Mouse (Mus musculus) neural tube, embryonic 14.5 days (tissue): ENCODE data around the gene Fev. TPM values are rescaled to one million over a fixed set of nuclear protein-coding genes. Genes with fewer than 3 reads are reported as not detected.

ENCODE experiments used
- ATAC-seq: fragments of 200-750 bp; cut with Nextera tagmentation; 2 replicates; pipeline ENCODE4 v1.8.0; 2017; ENCODE audit warnings: low read depth, mild to moderate bottlenecking, moderate TSS enrichment, moderate library complexity
- H3K27ac ChIP-seq: fragments of 300-500 bp; sonication (generic); 2 replicates; pipeline ENCODE4 v1.5.1; 2014; ENCODE audit warnings: low read depth, mild to moderate bottlenecking, control low read depth, low read length, moderate library complexity, mixed read lengths
- H3K27me3 ChIP-seq: fragments of 300-500 bp; sonication (generic); 2 replicates; pipeline ENCODE4 v1.6.1; 2014; ENCODE audit warnings: low read length; ENCODE audit not compliant: control insufficient read depth, insufficient read depth
- H3K36me3 ChIP-seq: fragments of 300-500 bp; sonication (generic); 2 replicates; pipeline ENCODE4 v1.6.1; 2014; ENCODE audit warnings: low read length, mixed read lengths; ENCODE audit not compliant: control insufficient read depth, insufficient read depth
- H3K4me1 ChIP-seq: fragments of 300-500 bp; sonication (generic); 2 replicates; pipeline ENCODE4 v1.6.1; 2014; ENCODE audit warnings: low read length; ENCODE audit not compliant: control insufficient read depth, insufficient read depth
- H3K4me2 ChIP-seq: fragments of 300-500 bp; sonication (generic); 2 replicates; pipeline ENCODE4 v1.6.1; 2014; ENCODE audit warnings: mild to moderate bottlenecking, low read depth, low read length, control low read depth
- H3K4me3 ChIP-seq: fragments of 300-500 bp; sonication (generic); 2 replicates; pipeline ENCODE4 v1.5.1; 2014; ENCODE audit warnings: low read depth, low read length, control low read depth, mixed read lengths
- H3K9ac ChIP-seq: fragments of 300-500 bp; sonication (generic); replicated peaks from 2 replicates; pipeline ENCODE4 v1.6.1; 2014; ENCODE audit warnings: low read depth, mild to moderate bottlenecking, control low read depth, low read length, mixed read lengths
- H3K9me3 ChIP-seq: fragments of 300-500 bp; sonication (generic); 2 replicates; pipeline ENCODE4 v1.6.1; 2016; ENCODE audit warnings: low read length; ENCODE audit not compliant: control insufficient read depth
- WGBS: fragments of 180-500 bp; shearing (Covaris S2); extraction: QIAGEN DNeasy Blood & Tissue Kit; methylation state at CpG from one replicate; pipeline ENCODE4 v1.1.7; 2014; 5-methylcytosine and 5-hydroxymethylcytosine counted together
- polyA plus RNA-seq: library from polyadenylated mRNA; unstranded; fragments of >200 nt; fragmentation: Nextera tagmentation; extraction: Ambion mirVana; gene quantifications from 2 replicates; pipeline ENCODE4 v1.2.1, GENCODE M21; 2014

The Fev gene
- polyA plus RNA-seq, 1 experiment from 2014 or later: not detected

DNA sequence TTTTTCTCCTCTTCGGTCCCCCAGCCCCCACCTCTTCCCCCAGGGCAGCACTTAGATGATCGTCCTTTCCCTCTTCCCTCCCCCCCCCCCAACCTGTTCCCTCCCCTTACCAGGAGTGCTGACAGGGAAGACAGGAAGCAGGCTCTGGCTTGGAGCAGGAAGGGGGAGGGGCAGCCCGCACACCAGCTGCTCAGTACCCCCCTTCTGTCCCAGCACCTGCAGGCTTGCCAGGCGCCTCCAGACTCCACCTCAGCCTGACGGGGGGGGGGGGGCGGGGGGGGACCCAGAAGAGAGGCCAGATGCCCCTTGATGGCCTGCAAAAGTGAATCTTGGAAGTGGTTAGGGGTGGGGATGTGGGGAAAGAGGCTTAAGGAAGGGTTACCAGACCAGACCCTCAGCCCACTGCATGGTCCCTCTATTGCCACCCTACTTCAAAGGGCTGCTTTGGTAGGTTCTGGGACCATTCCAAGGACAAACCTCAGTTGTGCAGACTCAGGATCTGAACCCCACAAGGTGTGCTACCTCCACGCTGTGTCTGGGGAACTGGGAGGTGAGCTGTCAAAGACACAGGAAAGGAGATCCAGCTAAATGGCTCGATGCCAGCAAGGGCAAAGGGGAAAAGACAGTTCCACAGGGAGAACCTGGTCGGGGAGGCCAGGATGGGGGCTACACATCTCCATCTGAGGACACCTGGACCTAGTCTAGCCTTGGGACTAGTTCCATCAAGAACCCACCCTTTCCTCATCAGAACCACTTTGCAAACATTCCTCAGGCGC is 13.6 kb upstream of the Fev start:
- 14% methylated on average over 7 of the region's 10 CpGs for WGBS
- Histone ChIP-seq H3K4me3 (no peak overlapping the region), H3K9ac (no peak overlapping the region), H3K9me3 (no peaks in the 10 kb centered on the region), H3K27me3 (peaks cover 44% of the 10 kb centered on the region), H3K4me1 (0 out of 2 replicates have a peak, but pooled peaks cover 6% of the 10 kb centered on the region), H3K4me2 (no peak overlapping the region), H3K27ac (no peak overlapping the region), H3K36me3 (no peaks in the 10 kb centered on the region)
- ATAC-seq: no peak

DNA sequence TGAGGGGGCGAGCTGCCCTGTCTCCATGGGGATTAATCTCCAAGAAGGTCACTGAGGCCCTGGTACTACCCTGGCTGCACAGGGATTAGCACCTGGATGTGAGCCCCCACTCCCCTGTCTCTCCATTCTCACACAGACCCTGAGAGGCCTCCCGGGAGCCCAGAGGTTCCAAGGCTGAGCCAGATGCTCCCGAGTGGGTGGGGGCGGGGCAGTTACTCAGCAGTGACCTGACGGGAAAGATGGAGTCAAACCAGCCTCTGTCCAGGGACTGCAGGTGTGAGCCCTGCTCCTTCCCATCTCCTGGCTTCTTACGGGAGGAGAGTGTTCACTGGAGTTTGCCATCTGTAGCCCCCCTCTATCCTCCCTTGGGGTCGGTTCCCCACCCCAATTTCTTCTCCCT is 12.8 kb upstream of the Fev start:
- WGBS: 6% methylated on average over 7 of the region's 7 CpGs
- H3K27ac ChIP-seq: no peak overlapping the region
- H3K4me3 ChIP-seq: no peak overlapping the region

GRCm38 (mm10) chr1:74894966-74895365 is 9.7 kb upstream of the Fev start:
- Histone ChIP-seq H3K4me1 (peaks cover 6% of the 10 kb centered on the region; the same call in 1 of the 2 replicates), H3K4me2 (no peak overlapping the region), H3K4me3 (no peak overlapping the region), H3K9ac (no peak overlapping the region), H3K27me3 (peaks cover 60% of the 10 kb centered on the region), H3K9me3 (no peaks in the 10 kb centered on the region), H3K27ac (no peak overlapping the region), H3K36me3 (no peaks in the 10 kb centered on the region)
- WGBS: 24% methylated on average over 4 of the region's 4 CpGs
- ATAC-seq: 0 out of 2 replicates have a peak, but pooled peaks have one; percentile 35

More for the DNA sequence above, 12.8 kb upstream of the Fev start:
- Histone ChIP-seq H3K9me3 (no peaks in the 10 kb centered on the region), H3K36me3 (no peaks in the 10 kb centered on the region), H3K4me1 (0 out of 2 replicates have a peak, but pooled peaks cover 6% of the 10 kb centered on the region), H3K9ac (no peak overlapping the region), H3K4me2 (no peak overlapping the region), H3K27me3 (peaks cover 43% of the 10 kb centered on the region)
- ATAC-seq: no peak

GRCm38 (mm10) chr1:74893134-74893855 is 8.1 kb upstream of the Fev start, which contains the start of gene Cryba2:
TSS of gene Cryba2 (minus strand) at chr1:74893143.
- no peaks in the 10 kb centered on the region for H3K9me3 ChIP-seq
- peaks cover 6% of the 10 kb centered on the region; the same call in 1 of the 2 replicates for H3K4me1 ChIP-seq
- peaks cover 59% of the 10 kb centered on the region for H3K27me3 ChIP-seq
- H3K4me3 ChIP-seq: peak within 1 kb of the TSS; percentile 20
- H3K36me3 ChIP-seq: no peaks in the 10 kb centered on the region
- no peak within 1 kb of the TSS for H3K27ac ChIP-seq
- WGBS: 1% methylated on average over 25 of the region's 25 CpGs
- peak within 1 kb of the TSS; percentile 39 for H3K4me2 ChIP-seq
- ATAC-seq: peak; percentile 68; the same call in 1 of the 2 replicates
- H3K9ac ChIP-seq: no peak within 1 kb of the TSS

DNA sequence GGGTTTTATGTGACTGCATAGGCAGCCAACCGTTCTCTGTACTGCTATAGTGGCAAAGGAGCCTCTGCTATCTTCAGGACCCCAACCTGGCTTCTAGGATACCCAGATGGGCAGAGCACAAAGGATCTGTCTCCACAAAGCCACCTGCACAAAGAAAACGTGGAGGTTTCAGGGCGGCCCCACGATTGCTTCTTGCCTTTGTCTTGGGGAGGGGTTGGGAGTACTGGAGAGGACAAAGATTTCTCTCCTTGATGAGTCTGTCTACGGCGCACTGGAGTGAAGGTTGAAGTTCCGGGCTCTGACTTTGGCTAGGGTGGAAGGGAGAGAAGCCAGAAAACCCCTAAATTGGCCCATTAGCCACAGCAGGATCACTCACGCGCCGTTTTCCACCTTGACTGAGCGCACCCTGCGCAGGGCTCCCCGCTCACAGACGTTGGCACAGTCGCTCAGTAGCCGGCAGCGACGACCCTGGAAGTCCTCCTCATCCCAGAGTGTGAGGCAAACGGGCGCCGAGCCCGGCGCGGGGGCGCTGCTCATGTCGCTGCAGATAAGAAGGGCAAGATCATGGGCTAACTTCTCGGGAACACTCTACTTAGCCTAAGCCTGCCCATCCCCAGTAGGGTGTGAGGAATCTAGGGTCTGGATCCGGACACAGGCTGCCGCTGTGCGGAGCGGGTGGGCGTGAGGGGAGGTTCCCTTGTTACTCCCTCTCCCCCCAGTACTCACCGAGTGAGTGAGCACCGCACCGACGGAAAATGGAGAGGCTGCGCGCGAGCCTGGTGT is 7.3 kb upstream of the Fev start:
- WGBS: 1% methylated on average over 39 of the region's 39 CpGs

DNA sequence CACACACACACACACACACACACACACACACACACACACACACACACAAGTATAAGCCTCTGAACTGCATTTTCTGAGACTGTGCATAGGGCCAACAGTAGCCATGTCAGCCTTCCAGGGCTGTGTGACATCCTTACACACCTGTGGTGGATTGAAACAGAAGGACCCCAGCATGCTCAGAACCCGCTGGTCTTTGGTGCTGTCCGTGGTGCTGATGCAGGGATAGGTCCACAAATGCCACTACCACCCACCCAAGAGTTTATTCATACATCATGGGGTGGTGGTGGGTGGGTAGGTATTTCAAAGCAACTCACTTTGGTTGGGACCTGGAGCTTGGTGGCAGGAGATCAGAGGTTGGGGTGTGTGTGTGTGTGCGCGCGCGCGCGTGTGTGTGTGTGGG is 6.3 kb upstream of the Fev start:
- no peak for ATAC-seq
- H3K4me3 ChIP-seq: no peak overlapping the region

More for the DNA sequence above, 7.3 kb upstream of the Fev start:
- Histone ChIP-seq H3K27ac (no peak overlapping the region), H3K27me3 (peaks cover 62% of the 10 kb centered on the region), H3K36me3 (no peaks in the 10 kb centered on the region), H3K4me2 (peak overlapping the region; percentile 39), H3K4me1 (peaks cover 6% of the 10 kb centered on the region; the same call in 1 of the 2 replicates), H3K9me3 (no peaks in the 10 kb centered on the region), H3K9ac (no peak overlapping the region), H3K4me3 (peak overlapping the region; percentile 20)
- ATAC-seq: peak; percentile 23; the same call in 1 of the 2 replicates

GRCm38 (mm10) chr1:74884196-74885141 is 750 bp downstream of the Fev start:
- peaks cover 21% of the 10 kb centered on the region for H3K4me1 ChIP-seq
- peak overlapping the region; percentile 27 for H3K4me2 ChIP-seq
- no peak for ATAC-seq
- H3K4me3 ChIP-seq: peak overlapping the region; percentile 8; the same call in 1 of the 2 replicates
- H3K27ac ChIP-seq: no peak overlapping the region
- peaks cover 55% of the 10 kb centered on the region for H3K27me3 ChIP-seq
- no peak overlapping the region for H3K9ac ChIP-seq
- no peaks in the 10 kb centered on the region for H3K9me3 ChIP-seq
- no peaks in the 10 kb centered on the region for H3K36me3 ChIP-seq
- WGBS: under 1% methylated on average over 57 of the region's 57 CpGs

More for the DNA sequence above, 6.3 kb upstream of the Fev start:
- WGBS: 0% methylated on average over 2 of the region's 8 CpGs
- H3K36me3 ChIP-seq: no peaks in the 10 kb centered on the region
- H3K27ac ChIP-seq: no peak overlapping the region
- no peak overlapping the region for H3K9ac ChIP-seq
- no peaks in the 10 kb centered on the region for H3K9me3 ChIP-seq
- H3K27me3 ChIP-seq: peaks cover 62% of the 10 kb centered on the region
- peaks cover 6% of the 10 kb centered on the region; the same call in 1 of the 2 replicates for H3K4me1 ChIP-seq
- H3K4me2 ChIP-seq: no peak overlapping the region

DNA sequence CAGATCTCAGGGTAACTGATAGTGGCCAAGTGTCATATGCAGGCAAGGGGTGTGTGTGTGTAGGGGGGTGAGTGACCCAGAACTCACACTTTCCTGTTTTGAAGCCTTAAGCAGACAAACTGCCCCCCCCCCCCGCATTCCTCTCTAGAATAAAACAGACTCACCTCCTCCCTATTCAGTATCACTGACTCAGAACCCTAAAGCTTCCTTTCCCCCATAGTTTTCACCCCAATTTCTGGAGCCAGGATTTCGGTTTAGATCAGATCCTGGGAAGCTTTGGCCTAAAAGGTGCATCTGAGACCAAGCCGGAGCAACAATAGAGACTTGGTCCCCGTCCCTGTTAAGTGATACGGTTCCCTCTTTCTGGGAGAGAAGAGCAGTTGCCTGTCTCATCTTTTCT is 1.8 kb downstream of the Fev start:
- H3K9me3 ChIP-seq: no peaks in the 10 kb centered on the region
- no peak overlapping the region for H3K4me3 ChIP-seq
- H3K4me1 ChIP-seq: peaks cover 21% of the 10 kb centered on the region
- H3K27ac ChIP-seq: no peak overlapping the region
- H3K9ac ChIP-seq: no peak overlapping the region
- H3K36me3 ChIP-seq: no peaks in the 10 kb centered on the region
- H3K27me3 ChIP-seq: peaks cover 54% of the 10 kb centered on the region
- ATAC-seq: no peak
- no peak overlapping the region for H3K4me2 ChIP-seq
- 2% methylated on average over 5 of the region's 5 CpGs for WGBS
